In genomic region chr10:83015919-83016318, GRCm38 (mm10) we compare ENCODE assay signal across 22 mouse cellular contexts. TPM values are rescaled to one million over a fixed set of nuclear protein-coding genes. Genes with fewer than 3 reads are reported as not detected.
DNase-seq lines count a peak whose midpoint lies in the region; ATAC-seq and TF ChIP-seq lines count a peak whose summit lies in the region.
"Had no signal": no experiment of that assay in that cellular context is flagged by ENCODE, and none has a peak within 500 bp of the region (broad histone marks: within the 10 kb centered on the region; RNA-seq: fewer than 3 reads in every experiment).

No protein-coding gene starts in this region.

- TF ChIP-seq CTCF in liver, embryonic 14.5 days (IDR thresholded peaks at IDR 0.05; ENCODE audit: low read depth): no peak
- no peak for TF ChIP-seq CTCF in liver, postnatal 0 days (IDR thresholded peaks at IDR 0.05; ENCODE audit: low read depth)

- ATAC-seq in liver, embryonic 12.5 days: no peak
- ATAC-seq in liver, embryonic 11.5 days (replicated peaks; ENCODE audit: low FRiP score): no peak
- no peak for ATAC-seq in liver, embryonic 14.5 days (ENCODE audit: insufficient read depth)
- no peak for ATAC-seq in liver, postnatal 0 days
- no peak for ATAC-seq in liver, embryonic 16.5 days (ENCODE audit: low read depth)
- ATAC-seq: activated CD4-positive, CD25-positive, alpha-beta regulatory T cell, adult 4 months; forebrain, embryonic 13.5 days; forebrain, embryonic 15.5 days; forebrain, postnatal 0 days; Patski had no signal

- peak overlapping the region; percentile 12; the same call in 1 of the 2 replicates for H3K9ac ChIP-seq in liver, embryonic 12.5 days
- no peak overlapping the region for H3K9ac ChIP-seq in liver, embryonic 11.5 days (ENCODE audit: low read depth, low read length)
- no peak overlapping the region for H3K9ac ChIP-seq in liver, embryonic 14.5 days (replicated peaks)
- H3K9ac ChIP-seq in liver, postnatal 0 days (replicated peaks): no peak overlapping the region
- H3K9ac ChIP-seq in liver, embryonic 16.5 days (ENCODE audit: low read depth, low read length): no peak overlapping the region
- H3K9ac ChIP-seq: embryonic facial prominence, embryonic 12.5 days; forebrain, embryonic 13.5 days; forebrain, embryonic 15.5 days; forebrain, postnatal 0 days had no signal

- no peak overlapping the region; the same call in 1 of the 2 replicates for H3K4me2 ChIP-seq in liver, embryonic 12.5 days
- no peak overlapping the region for H3K4me2 ChIP-seq in liver, embryonic 11.5 days
- no peak overlapping the region for H3K4me2 ChIP-seq in liver, embryonic 14.5 days (ENCODE audit: low read depth)
- no peak overlapping the region for H3K4me2 ChIP-seq in liver, postnatal 0 days (ENCODE audit: low read depth, low read length)
- H3K4me2 ChIP-seq in liver, embryonic 16.5 days (ENCODE audit: low read depth, low read length): no peak overlapping the region
- H3K4me2 ChIP-seq: embryonic facial prominence, embryonic 12.5 days; forebrain, embryonic 13.5 days; forebrain, embryonic 15.5 days had no signal

- H3K4me3 ChIP-seq in liver, embryonic 12.5 days: no peak overlapping the region
- H3K4me3 ChIP-seq in liver, embryonic 11.5 days (ENCODE audit: low read depth, low read length): no peak overlapping the region
- no peak overlapping the region for H3K4me3 ChIP-seq in liver, embryonic 14.5 days (ENCODE audit: insufficient read depth in 1 of 2, low read depth in 2 of 2, low read length in 2 of 2)
- H3K4me3 ChIP-seq in liver, postnatal 0 days (ENCODE audit: low read depth, low read length): no peak overlapping the region
- H3K4me3 ChIP-seq in liver, embryonic 16.5 days (ENCODE audit: low read depth, low read length): no peak overlapping the region
- H3K4me3 ChIP-seq: embryonic facial prominence, embryonic 10.5 days; embryonic facial prominence, embryonic 12.5 days; forebrain, embryonic 13.5 days; forebrain, embryonic 15.5 days had no signal

- H3K9me3 ChIP-seq in liver, embryonic 12.5 days (replicated peaks): 0 out of 2 replicates have a peak, but pooled peaks cover 6% of the 10 kb centered on the region
- H3K9me3 ChIP-seq in liver, embryonic 11.5 days (ENCODE audit: control insufficient read depth, low read length): no peaks in the 10 kb centered on the region
- H3K9me3 ChIP-seq in liver, embryonic 14.5 days (ENCODE audit: control insufficient read depth, low read length): no peaks in the 10 kb centered on the region; the same call in 1 of the 2 replicates
- peaks cover 6% of the 10 kb centered on the region; the same call in 1 of the 2 replicates for H3K9me3 ChIP-seq in liver, postnatal 0 days (ENCODE audit: low read length)
- no peaks in the 10 kb centered on the region for H3K9me3 ChIP-seq in liver, embryonic 16.5 days (replicated peaks; ENCODE audit: control insufficient read depth, low read length)
- H3K9me3 ChIP-seq: embryonic facial prominence, embryonic 10.5 days; embryonic facial prominence, embryonic 12.5 days; forebrain, embryonic 13.5 days; forebrain, embryonic 15.5 days had no signal

- peak overlapping the region; percentile 98 for H3K27ac ChIP-seq in liver, embryonic 12.5 days
- H3K27ac ChIP-seq in liver, embryonic 11.5 days (ENCODE audit: low read depth, low read length): no peak overlapping the region
- H3K27ac ChIP-seq in liver, embryonic 14.5 days: peak overlapping the region; percentile 98; the same call in 1 of the 2 replicates
- H3K27ac ChIP-seq in liver, postnatal 0 days (ENCODE audit: low read depth): no peak overlapping the region; the same call in 1 of the 2 replicates
- peak overlapping the region; percentile 22; the same call in 1 of the 2 replicates for H3K27ac ChIP-seq in liver, embryonic 16.5 days (ENCODE audit: low read length)
- H3K27ac ChIP-seq: embryonic facial prominence, embryonic 10.5 days; embryonic facial prominence, embryonic 12.5 days; forebrain, embryonic 13.5 days; forebrain, embryonic 15.5 days had no signal

- H3K36me3 ChIP-seq in liver, embryonic 12.5 days: peaks cover 9% of the 10 kb centered on the region; the same call in 1 of the 2 replicates
- no peaks in the 10 kb centered on the region for H3K36me3 ChIP-seq in liver, embryonic 11.5 days (ENCODE audit: control insufficient read depth, insufficient read depth, low read length)
- H3K36me3 ChIP-seq in liver, embryonic 14.5 days (replicated peaks; ENCODE audit: control insufficient read depth, insufficient read depth, low read depth): no peaks in the 10 kb centered on the region
- no peaks in the 10 kb centered on the region for H3K36me3 ChIP-seq in liver, postnatal 0 days (replicated peaks; ENCODE audit: insufficient read depth, low read length)
- no peaks in the 10 kb centered on the region for H3K36me3 ChIP-seq in liver, embryonic 16.5 days (ENCODE audit: control insufficient read depth, insufficient read depth)
- H3K36me3 ChIP-seq: embryonic facial prominence, embryonic 10.5 days; embryonic facial prominence, embryonic 12.5 days; forebrain, embryonic 15.5 days had no signal

- TF ChIP-seq EP300 in liver, embryonic 14.5 days (IDR thresholded peaks at IDR 0.05; ENCODE audit: low read depth): no peak
- TF ChIP-seq EP300 in liver, postnatal 0 days (IDR thresholded peaks at IDR 0.05; ENCODE audit: low read depth): no peak

- DNase-seq in liver, embryonic 11.5 days (ENCODE audit: low spot score): no peak
- DNase-seq in liver, embryonic 14.5 days (ENCODE audit: low read depth in 3 of 3, low spot score in 3 of 3): no peak
- no peak for DNase-seq in liver, postnatal 0 days
- no peak for DNase-seq in natural killer cell, adult 2 months (ENCODE audit: low spot score in 2 of 2)
- DNase-seq: adrenal gland, adult 8-10 months; adrenal gland, postnatal 14 days; adrenal gland, postnatal 36 days; B cell, adult 2 months; cerebellum, adult 11-12 months; cerebellum, adult 2 months; cerebellum, adult 9-10 months; cerebellum, postnatal 10 days; cerebellum, postnatal 25 days; forebrain, postnatal 0 days had no signal

- WGBS in liver, embryonic 12.5 days (ENCODE audit: insufficient replicate concordance): 41% methylated on average over 3 of the region's 3 CpGs
- 65% methylated on average over 3 of the region's 3 CpGs for WGBS in liver, embryonic 11.5 days
- WGBS in liver, embryonic 14.5 days (ENCODE audit: insufficient replicate concordance): 34% methylated on average over 3 of the region's 3 CpGs
- 60% methylated on average over 3 of the region's 3 CpGs for WGBS in liver, postnatal 0 days (ENCODE audit: insufficient replicate concordance)
- WGBS in liver, embryonic 16.5 days (ENCODE audit: insufficient replicate concordance): 44% methylated on average over 3 of the region's 3 CpGs

- H3K4me1 ChIP-seq in liver, embryonic 12.5 days: peaks cover 96% of the 10 kb centered on the region
- H3K4me1 ChIP-seq in liver, embryonic 11.5 days (replicated peaks; ENCODE audit: control insufficient read depth, insufficient read depth, low read length): peaks cover 78% of the 10 kb centered on the region
- H3K4me1 ChIP-seq in liver, embryonic 14.5 days (replicated peaks; ENCODE audit: control insufficient read depth in 2 of 2, insufficient read depth in 2 of 2, low read length in 1 of 2): peaks cover 70 to 77% of the 10 kb centered on the region in 2 experiments
- H3K4me1 ChIP-seq in liver, postnatal 0 days (ENCODE audit: insufficient read depth): peaks cover 38% of the 10 kb centered on the region
- H3K4me1 ChIP-seq in liver, embryonic 16.5 days (ENCODE audit: control insufficient read depth, low read depth, low read length): peaks cover 79% of the 10 kb centered on the region

- H3K27me3 ChIP-seq in liver, embryonic 12.5 days (replicated peaks): no peaks in the 10 kb centered on the region
- H3K27me3 ChIP-seq in liver, embryonic 11.5 days (replicated peaks; ENCODE audit: control insufficient read depth, insufficient read depth, low read length): no peaks in the 10 kb centered on the region
- H3K27me3 ChIP-seq in liver, embryonic 14.5 days (ENCODE audit: control insufficient read depth, insufficient read depth, low read length): no peaks in the 10 kb centered on the region
- no peaks in the 10 kb centered on the region for H3K27me3 ChIP-seq in liver, postnatal 0 days (ENCODE audit: insufficient read depth, low read length)
- no peaks in the 10 kb centered on the region for H3K27me3 ChIP-seq in liver, embryonic 16.5 days (ENCODE audit: control insufficient read depth, insufficient read depth, low read depth, low read length)
- H3K27me3 ChIP-seq: embryonic facial prominence, embryonic 12.5 days; forebrain, embryonic 13.5 days; forebrain, embryonic 15.5 days; Patski had no signal

RNA-seq across cellular contexts. Expression of gene Chst11, which starts 30.6 kb away (rescaled TPM):
- 1.9 TPM in 2 replicates for polyA plus RNA-seq in liver, embryonic 12.5 days (2016; fragmentation: Nextera tagmentation; extraction: Ambion mirVana)
- 2.9 and 3.1 TPM in 2 replicates for polyA plus RNA-seq in liver, embryonic 11.5 days (2014; fragmentation: Nextera tagmentation; extraction: Ambion mirVana)
- 5.2 TPM in 2 replicates for polyA plus RNA-seq in liver, embryonic 14.5 days (2012; rRNA removed)
- polyA plus RNA-seq in liver, embryonic 14.5 days (2014; fragmentation: Nextera tagmentation; extraction: Ambion mirVana): 1.8 and 2.0 TPM in 2 replicates
- polyA plus RNA-seq in liver, postnatal 0 days (2015; fragmentation: Nextera tagmentation; extraction: Ambion mirVana): 0.40 and 0.45 TPM in 2 replicates
- 0.93 and 1.0 TPM in 2 replicates for polyA plus RNA-seq in liver, embryonic 16.5 days (2015; fragmentation: Nextera tagmentation; extraction: Ambion mirVana)

Comparison
In these comparisons a context has a peak if more than half of its experiments do, and no peak if none do; other contexts are left out.
1. H3K27ac ChIP-seq: peak in liver, embryonic 12.5 days (single experiment), liver, embryonic 14.5 days (single experiment) and liver, embryonic 16.5 days (single experiment); none in liver, embryonic 11.5 days (single experiment) and liver, postnatal 0 days (single experiment).